Mouse (Mus musculus): ENCODE results near the gene Plxna2. TPM values are rescaled to one million over a fixed set of nuclear protein-coding genes. Genes with fewer than 3 reads are reported as not detected.

Plxna2 gene
- polyA plus RNA-seq, 1 experiment from 2014 or later: 24.2 TPM

- no peak overlapping the region for H3K9ac ChIP-seq (ENCODE audit: low read depth, low read length)
- H3K4me3 ChIP-seq (ENCODE audit: low read length): no peak overlapping the region
- peaks cover 4% of the 10 kb centered on the region for H3K4me1 ChIP-seq (ENCODE audit: control insufficient read depth, insufficient read depth, low read depth, low read length)
- no peak overlapping the region for H3K27ac ChIP-seq (ENCODE audit: low read depth, low read length)
- H3K27me3 ChIP-seq (replicated peaks; ENCODE audit: control insufficient read depth, insufficient read depth, low read length): no peaks in the 10 kb centered on the region
- 76% methylated on average over 1 of the region's 1 CpGs for WGBS
- H3K36me3 ChIP-seq (ENCODE audit: control insufficient read depth, insufficient read depth, low read length): no peaks in the 10 kb centered on the region
- no peak for ATAC-seq
- no peak overlapping the region for H3K4me2 ChIP-seq (ENCODE audit: low read length)
- no peaks in the 10 kb centered on the region for H3K9me3 ChIP-seq (ENCODE audit: control insufficient read depth, low read length)
Measured at GRCm38 (mm10) chr1:194672525-194672894, 54.5 kb downstream of the Plxna2 start.

GRCm38 (mm10) chr1:194673229-194673628 is 55.2 kb downstream of the Plxna2 start:
- ATAC-seq: no peak

GRCm38 (mm10) chr1:194675106-194675890 is 57.3 kb downstream of the Plxna2 start:
- H3K4me2 ChIP-seq (ENCODE audit: low read length): no peak overlapping the region
- no peak overlapping the region for H3K4me3 ChIP-seq (ENCODE audit: low read length)
- no peak overlapping the region for H3K9ac ChIP-seq (ENCODE audit: low read depth, low read length)
- no peaks in the 10 kb centered on the region for H3K27me3 ChIP-seq (replicated peaks; ENCODE audit: control insufficient read depth, insufficient read depth, low read length)
- no peaks in the 10 kb centered on the region for H3K36me3 ChIP-seq (ENCODE audit: control insufficient read depth, insufficient read depth, low read length)
- no peaks in the 10 kb centered on the region for H3K9me3 ChIP-seq (ENCODE audit: control insufficient read depth, low read length)
- 84% methylated on average over 3 of the region's 3 CpGs for WGBS
- H3K4me1 ChIP-seq (ENCODE audit: control insufficient read depth, insufficient read depth, low read depth, low read length): peaks cover 7% of the 10 kb centered on the region
- no peak overlapping the region for H3K27ac ChIP-seq (ENCODE audit: low read depth, low read length)
- ATAC-seq: 0 out of 2 replicates have a peak, but pooled peaks have one; percentile 2

More at GRCm38 (mm10) chr1:194673229-194673628, 55.2 kb downstream of the Plxna2 start:
- H3K27ac ChIP-seq (ENCODE audit: low read depth, low read length): no peak overlapping the region
- peaks cover 7% of the 10 kb centered on the region for H3K4me1 ChIP-seq (ENCODE audit: control insufficient read depth, insufficient read depth, low read depth, low read length)
- H3K27me3 ChIP-seq (replicated peaks; ENCODE audit: control insufficient read depth, insufficient read depth, low read length): no peaks in the 10 kb centered on the region
- no peaks in the 10 kb centered on the region for H3K9me3 ChIP-seq (ENCODE audit: control insufficient read depth, low read length)
- no peak overlapping the region for H3K9ac ChIP-seq (ENCODE audit: low read depth, low read length)
- no peak overlapping the region for H3K4me3 ChIP-seq (ENCODE audit: low read length)
- no peak overlapping the region for H3K4me2 ChIP-seq (ENCODE audit: low read length)
- H3K36me3 ChIP-seq (ENCODE audit: control insufficient read depth, insufficient read depth, low read length): no peaks in the 10 kb centered on the region

GRCm38 (mm10) chr1:194675891-194676200 is 57.8 kb downstream of the Plxna2 start:
- Histone ChIP-seq H3K36me3 (ENCODE audit: control insufficient read depth, insufficient read depth, low read length) (no peaks in the 10 kb centered on the region), H3K4me2 (ENCODE audit: low read length) (no peak overlapping the region), H3K4me1 (ENCODE audit: control insufficient read depth, insufficient read depth, low read depth, low read length) (peaks cover 11% of the 10 kb centered on the region), H3K9me3 (ENCODE audit: control insufficient read depth, low read length) (no peaks in the 10 kb centered on the region), H3K27me3 (replicated peaks; ENCODE audit: control insufficient read depth, insufficient read depth, low read length) (no peaks in the 10 kb centered on the region), H3K4me3 (ENCODE audit: low read length) (no peak overlapping the region), H3K27ac (ENCODE audit: low read depth, low read length) (no peak overlapping the region), H3K9ac (ENCODE audit: low read depth, low read length) (no peak overlapping the region)
- ATAC-seq: 0 out of 2 replicates have a peak, but pooled peaks have one; percentile 20
- WGBS: 75% methylated on average over 2 of the region's 2 CpGs

GRCm38 (mm10) chr1:194677878-194678277 is 59.9 kb downstream of the Plxna2 start:
- no peaks in the 10 kb centered on the region for H3K36me3 ChIP-seq (ENCODE audit: control insufficient read depth, insufficient read depth, low read length)
- no peak overlapping the region for H3K9ac ChIP-seq (ENCODE audit: low read depth, low read length)
- 56% methylated on average over 3 of the region's 3 CpGs for WGBS
- H3K27ac ChIP-seq (ENCODE audit: low read depth, low read length): no peak overlapping the region
- no peak overlapping the region for H3K4me2 ChIP-seq (ENCODE audit: low read length)
- no peak for ATAC-seq
- H3K4me1 ChIP-seq (ENCODE audit: control insufficient read depth, insufficient read depth, low read depth, low read length): peaks cover 20% of the 10 kb centered on the region
- no peaks in the 10 kb centered on the region for H3K27me3 ChIP-seq (replicated peaks; ENCODE audit: control insufficient read depth, insufficient read depth, low read length)
- H3K4me3 ChIP-seq (ENCODE audit: low read length): no peak overlapping the region
- no peaks in the 10 kb centered on the region for H3K9me3 ChIP-seq (ENCODE audit: control insufficient read depth, low read length)

- peaks cover 20% of the 10 kb centered on the region for H3K4me1 ChIP-seq (ENCODE audit: control insufficient read depth, insufficient read depth, low read depth, low read length)
- H3K27ac ChIP-seq (ENCODE audit: low read depth, low read length): no peak overlapping the region
- no peak overlapping the region for H3K4me3 ChIP-seq (ENCODE audit: low read length)
- no peak overlapping the region for H3K9ac ChIP-seq (ENCODE audit: low read depth, low read length)
- no peak for ATAC-seq
- H3K4me2 ChIP-seq (ENCODE audit: low read length): no peak overlapping the region
- H3K9me3 ChIP-seq (ENCODE audit: control insufficient read depth, low read length): no peaks in the 10 kb centered on the region
- no peaks in the 10 kb centered on the region for H3K27me3 ChIP-seq (replicated peaks; ENCODE audit: control insufficient read depth, insufficient read depth, low read length)
- H3K36me3 ChIP-seq (ENCODE audit: control insufficient read depth, insufficient read depth, low read length): no peaks in the 10 kb centered on the region
Measured at GRCm38 (mm10) chr1:194679147-194679546, 61.1 kb downstream of the Plxna2 start.

- WGBS: 21% methylated on average over 2 of the region's 2 CpGs
- no peaks in the 10 kb centered on the region for H3K27me3 ChIP-seq (replicated peaks; ENCODE audit: control insufficient read depth, insufficient read depth, low read length)
- no peak overlapping the region for H3K27ac ChIP-seq (ENCODE audit: low read depth, low read length)
- H3K4me2 ChIP-seq (ENCODE audit: low read length): no peak overlapping the region
- no peaks in the 10 kb centered on the region for H3K36me3 ChIP-seq (ENCODE audit: control insufficient read depth, insufficient read depth, low read length)
- H3K9me3 ChIP-seq (ENCODE audit: control insufficient read depth, low read length): no peaks in the 10 kb centered on the region
- no peak overlapping the region for H3K9ac ChIP-seq (ENCODE audit: low read depth, low read length)
- peaks cover 20% of the 10 kb centered on the region for H3K4me1 ChIP-seq (ENCODE audit: control insufficient read depth, insufficient read depth, low read depth, low read length)
- H3K4me3 ChIP-seq (ENCODE audit: low read length): no peak overlapping the region
- ATAC-seq: no peak
Measured at GRCm38 (mm10) chr1:194680136-194680535, 62.1 kb downstream of the Plxna2 start.

- H3K27me3 ChIP-seq (replicated peaks; ENCODE audit: control insufficient read depth, insufficient read depth, low read length): no peaks in the 10 kb centered on the region
- no peak overlapping the region for H3K9ac ChIP-seq (ENCODE audit: low read depth, low read length)
- no peak overlapping the region for H3K27ac ChIP-seq (ENCODE audit: low read depth, low read length)
- ATAC-seq: no peak
- no peaks in the 10 kb centered on the region for H3K9me3 ChIP-seq (ENCODE audit: control insufficient read depth, low read length)
- H3K4me1 ChIP-seq (ENCODE audit: control insufficient read depth, insufficient read depth, low read depth, low read length): peaks cover 20% of the 10 kb centered on the region
- no peak overlapping the region for H3K4me2 ChIP-seq (ENCODE audit: low read length)
- no peak overlapping the region for H3K4me3 ChIP-seq (ENCODE audit: low read length)
- H3K36me3 ChIP-seq (ENCODE audit: control insufficient read depth, insufficient read depth, low read length): no peaks in the 10 kb centered on the region
Measured at GRCm38 (mm10) chr1:194682021-194682420, 64.0 kb downstream of the Plxna2 start.

- no peak for ATAC-seq
- H3K27ac ChIP-seq (ENCODE audit: low read depth, low read length): no peak overlapping the region
- no peaks in the 10 kb centered on the region for H3K36me3 ChIP-seq (ENCODE audit: control insufficient read depth, insufficient read depth, low read length)
- no peaks in the 10 kb centered on the region for H3K9me3 ChIP-seq (ENCODE audit: control insufficient read depth, low read length)
- 85% methylated on average over 3 of the region's 3 CpGs for WGBS
- peaks cover 13% of the 10 kb centered on the region for H3K4me1 ChIP-seq (ENCODE audit: control insufficient read depth, insufficient read depth, low read depth, low read length)
- H3K9ac ChIP-seq (ENCODE audit: low read depth, low read length): no peak overlapping the region
- H3K27me3 ChIP-seq (replicated peaks; ENCODE audit: control insufficient read depth, insufficient read depth, low read length): no peaks in the 10 kb centered on the region
- no peak overlapping the region for H3K4me3 ChIP-seq (ENCODE audit: low read length)
- H3K4me2 ChIP-seq (ENCODE audit: low read length): no peak overlapping the region
Measured at GRCm38 (mm10) chr1:194683132-194683531, 65.1 kb downstream of the Plxna2 start.

Data from hindbrain, embryonic 16.5 days (tissue).